Comparison of ENCODE assay signal across 8 mouse cellular contexts in genomic region chr5:135488881-135489694, GRCm38 (mm10). TPM values are rescaled to one million over a fixed set of nuclear protein-coding genes. Genes with fewer than 3 reads are reported as not detected.
DNase-seq lines count a peak whose midpoint lies in the region; ATAC-seq and TF ChIP-seq lines count a peak whose summit lies in the region.

No protein-coding gene starts in this region.

- under 1% methylated on average over 50 of the region's 59 CpGs for WGBS in forebrain, embryonic 15.5 days
- 2% methylated on average over 51 of the region's 59 CpGs for WGBS in liver, postnatal 0 days (ENCODE audit: insufficient replicate concordance)
- 1% methylated on average over 54 of the region's 59 CpGs for WGBS in neural tube, embryonic 12.5 days
- under 1% methylated on average over 52 of the region's 59 CpGs for WGBS in stomach, embryonic 16.5 days

- H3K27ac ChIP-seq in forebrain, embryonic 15.5 days (replicated peaks) = peak overlapping the region; percentile 92
- H3K27ac ChIP-seq in liver, postnatal 0 days (ENCODE audit: low read depth) = peak overlapping the region; percentile 11
- H3K27ac ChIP-seq in neural tube, embryonic 12.5 days = peak overlapping the region; percentile 86
- H3K27ac ChIP-seq in stomach, embryonic 16.5 days (ENCODE audit: low read length) = peak overlapping the region; percentile 85

- TF ChIP-seq EP300 in liver, postnatal 0 days (IDR thresholded peaks at IDR 0.05; ENCODE audit: low read depth) = no peak

- H3K9me3 ChIP-seq in E14TG2a.4 (ENCODE audit: low read length) = peaks cover 6% of the 10 kb centered on the region
- H3K9me3 ChIP-seq in forebrain, embryonic 15.5 days = no peaks in the 10 kb centered on the region
- no peaks in the 10 kb centered on the region for H3K9me3 ChIP-seq in liver, postnatal 0 days (ENCODE audit: low read length)
- H3K9me3 ChIP-seq in neural tube, embryonic 12.5 days = peaks cover 6% of the 10 kb centered on the region; the same call in 1 of the 2 replicates
- H3K9me3 ChIP-seq in stomach, embryonic 16.5 days (replicated peaks; ENCODE audit: control insufficient read depth, low read length) = no peaks in the 10 kb centered on the region

- H3K27me3 ChIP-seq in E14TG2a.4 (ENCODE audit: insufficient read depth, low read length) = peaks cover 23% of the 10 kb centered on the region
- H3K27me3 ChIP-seq in forebrain, embryonic 15.5 days = no peaks in the 10 kb centered on the region
- peaks cover 30% of the 10 kb centered on the region for H3K27me3 ChIP-seq in liver, postnatal 0 days (ENCODE audit: insufficient read depth, low read length)
- no peaks in the 10 kb centered on the region for H3K27me3 ChIP-seq in neural tube, embryonic 12.5 days (replicated peaks)
- no peaks in the 10 kb centered on the region for H3K27me3 ChIP-seq in stomach, embryonic 16.5 days (ENCODE audit: control insufficient read depth, insufficient read depth, low read length)

- peaks cover 58% of the 10 kb centered on the region for H3K4me1 ChIP-seq in E14TG2a.4 (replicated peaks; ENCODE audit: low read depth, low read length)
- H3K4me1 ChIP-seq in forebrain, embryonic 15.5 days = peaks cover 22% of the 10 kb centered on the region
- H3K4me1 ChIP-seq in liver, postnatal 0 days (ENCODE audit: insufficient read depth) = peaks cover 9% of the 10 kb centered on the region
- peaks cover 39% of the 10 kb centered on the region for H3K4me1 ChIP-seq in neural tube, embryonic 12.5 days
- peaks cover 20% of the 10 kb centered on the region for H3K4me1 ChIP-seq in stomach, embryonic 16.5 days (ENCODE audit: control insufficient read depth, insufficient read depth, low read length)

- H3K36me3 ChIP-seq in E14TG2a.4 (ENCODE audit: insufficient read depth, low read length) = no peaks in the 10 kb centered on the region
- H3K36me3 ChIP-seq in forebrain, embryonic 15.5 days = no peaks in the 10 kb centered on the region
- no peaks in the 10 kb centered on the region for H3K36me3 ChIP-seq in liver, postnatal 0 days (replicated peaks; ENCODE audit: insufficient read depth, low read length)
- peaks cover 2% of the 10 kb centered on the region; the same call in 1 of the 2 replicates for H3K36me3 ChIP-seq in neural tube, embryonic 12.5 days
- H3K36me3 ChIP-seq in stomach, embryonic 16.5 days (ENCODE audit: control insufficient read depth, insufficient read depth, low read length) = no peaks in the 10 kb centered on the region

- peak; percentile 70 for DNase-seq in brain, embryonic 18.5 days (ENCODE audit: low read depth, low spot score)
- peak; percentile 81 to 83 for DNase-seq in heart, postnatal 14 days
- peak; percentile 40 to 70 for DNase-seq in layer of hippocampus, adult 18-20 months (ENCODE audit: low spot score in 2 of 2)
- peak; percentile 84 for DNase-seq in liver, postnatal 0 days

- H3K4me3 ChIP-seq in E14TG2a.4 (replicated peaks; ENCODE audit: low read length) = peak overlapping the region; percentile 86
- H3K4me3 ChIP-seq in forebrain, embryonic 15.5 days = peak overlapping the region; percentile 59
- H3K4me3 ChIP-seq in liver, postnatal 0 days (ENCODE audit: low read depth, low read length) = peak overlapping the region; percentile 60
- peak overlapping the region; percentile 68 for H3K4me3 ChIP-seq in neural tube, embryonic 12.5 days
- peak overlapping the region; percentile 74 for H3K4me3 ChIP-seq in stomach, embryonic 16.5 days (replicated peaks; ENCODE audit: low read length)

- no peak for TF ChIP-seq CTCF in E14TG2a.4 (conservative IDR thresholded peaks at IDR 0.05; ENCODE audit: low read length)
- peak; percentile 49 for TF ChIP-seq CTCF in liver, postnatal 0 days (IDR thresholded peaks at IDR 0.05; ENCODE audit: low read depth)

- intact Hi-C loops in heart, postnatal 14 days (cut with DNase I) = loop anchor here (1.0 kb wide), 1 partner anchor 23 kb away; no protein-coding TSS in a partner anchor

- H3K9ac ChIP-seq in forebrain, embryonic 15.5 days (replicated peaks) = peak overlapping the region; percentile 58
- peak overlapping the region; percentile 35 for H3K9ac ChIP-seq in liver, postnatal 0 days (replicated peaks)
- peak overlapping the region; percentile 70 for H3K9ac ChIP-seq in neural tube, embryonic 12.5 days
- peak overlapping the region; percentile 78 for H3K9ac ChIP-seq in stomach, embryonic 16.5 days (ENCODE audit: low read length)

- peak overlapping the region; percentile 64 for H3K4me2 ChIP-seq in forebrain, embryonic 15.5 days (replicated peaks)
- H3K4me2 ChIP-seq in liver, postnatal 0 days (ENCODE audit: low read depth, low read length) = peak overlapping the region; percentile 83
- H3K4me2 ChIP-seq in neural tube, embryonic 12.5 days (replicated peaks) = peak overlapping the region; percentile 83
- peak overlapping the region; percentile 75 for H3K4me2 ChIP-seq in stomach, embryonic 16.5 days (ENCODE audit: low read depth, low read length)

- ATAC-seq in forebrain, embryonic 15.5 days (replicated peaks) = peak; percentile 84
- peak; percentile 84 for ATAC-seq in liver, postnatal 0 days
- ATAC-seq in neural tube, embryonic 12.5 days (ENCODE audit: low FRiP score, low read depth) = peak; percentile 83
- peak; percentile 81 for ATAC-seq in stomach, embryonic 16.5 days (ENCODE audit: insufficient read depth, low FRiP score)

RNA-seq across cellular contexts. Expression of gene Hip1, which starts 55.8 kb away (rescaled TPM):
- polyA plus RNA-seq in forebrain, embryonic 15.5 days (2015; fragmentation: Nextera tagmentation; extraction: Ambion mirVana) = 29.2 and 31.7 TPM in 2 replicates
- total RNA-seq in heart, postnatal 14 days (2021) = 10 to 100 TPM; 45.6 to 45.9 TPM
- 10 to 100 TPM; 34.6 to 34.8 TPM for total RNA-seq in layer of hippocampus, adult 18-20 months (2021)
- 2.4 and 2.7 TPM in 2 replicates for polyA plus RNA-seq in liver, postnatal 0 days (2015; fragmentation: Nextera tagmentation; extraction: Ambion mirVana)
- polyA plus RNA-seq in neural tube, embryonic 12.5 days (2016; fragmentation: Nextera tagmentation; extraction: Ambion mirVana) = 60.0 and 62.4 TPM in 2 replicates
- 22.2 and 26.5 TPM in 2 replicates for polyA plus RNA-seq in stomach, embryonic 16.5 days (2015; fragmentation: Nextera tagmentation; extraction: Ambion mirVana)

Comparison
In these comparisons a context has a peak if more than half of its experiments do, and no peak if none do; other contexts are left out.
1. Peak in every context shown above with its lines: DNase-seq, ATAC-seq, H3K4me3 ChIP-seq and H3K27ac ChIP-seq.
2. H3K27ac ChIP-seq: peak in every context shown above with its lines; median percentile 92 in forebrain, embryonic 15.5 days; 86 in neural tube, embryonic 12.5 days; 85 in stomach, embryonic 16.5 days; 11 in liver, postnatal 0 days.